Mouse (Mus musculus) midbrain, postnatal 0 days (tissue): ENCODE data around the gene Acss1. TPM values are rescaled to one million over a fixed set of nuclear protein-coding genes. Genes with fewer than 3 reads are reported as not detected.

Experiments
- ATAC-seq: fragments of 200-750 bp; cut with Nextera tagmentation; 2 replicates; pipeline ENCODE4 v1.8.0; 2017; ENCODE audit warnings: moderate number of reproducible peaks, mild to moderate bottlenecking, moderate TSS enrichment, moderate library complexity; ENCODE audit not compliant: low FRiP score
- DNase-seq: peaks from one replicate; pipeline ENCODE4 v3.0.0-alpha.2; 2015; ENCODE audit warnings: low spot score
- H3K27ac ChIP-seq: fragments of 300-500 bp; sonication (generic); 2 replicates; pipeline ENCODE4 v1.5.1; 2014; ENCODE audit warnings: low read depth, mild to moderate bottlenecking, low read length, mixed read lengths
- H3K27me3 ChIP-seq: fragments of 300-500 bp; sonication (generic); 2 replicates; pipeline ENCODE4 v1.6.1; 2014; ENCODE audit warnings: low read length, control low read depth, mixed read lengths; ENCODE audit not compliant: insufficient read depth
- H3K36me3 ChIP-seq: fragments of 300-500 bp; sonication (generic); 2 replicates; pipeline ENCODE4 v1.6.1; 2014; ENCODE audit warnings: low read length, control low read depth, mixed read lengths; ENCODE audit not compliant: insufficient read depth
- H3K4me1 ChIP-seq: fragments of 300-500 bp; sonication (generic); 2 replicates; pipeline ENCODE4 v1.6.1; 2014; ENCODE audit warnings: mild to moderate bottlenecking, control low read depth, antibody characterized with exemption, low read length, mixed read lengths; ENCODE audit not compliant: insufficient read depth
- H3K4me2 ChIP-seq: fragments of 300-500 bp; sonication (generic); 2 replicates; pipeline ENCODE4 v1.6.1; 2014; ENCODE audit warnings: low read depth, mild to moderate bottlenecking, low read length, mixed read lengths; ENCODE audit not compliant: poor library complexity, severe bottlenecking
- H3K4me3 ChIP-seq: fragments of 300-500 bp; sonication (generic); 2 replicates; pipeline ENCODE4 v1.5.1; 2014; ENCODE audit warnings: low read depth, mild to moderate bottlenecking, low read length, moderate library complexity
- H3K9ac ChIP-seq: fragments of 300-500 bp; sonication (generic); replicated peaks from 2 replicates; pipeline ENCODE4 v1.6.1; 2014; ENCODE audit warnings: mild to moderate bottlenecking, low read length, moderate library complexity, mixed read lengths; ENCODE audit not compliant: poor library complexity, severe bottlenecking
- H3K9me3 ChIP-seq: fragments of 300-500 bp; sonication (generic); 2 replicates; pipeline ENCODE4 v1.6.1; 2016; ENCODE audit warnings: low read length, control low read depth
- CTCF ChIP-seq: IDR thresholded peaks from 2 replicates; pipeline ENCODE4 v1.5.1; 2016; ENCODE audit warnings: antibody characterized with exemption, mild to moderate bottlenecking
- whole genome bisulfite sequencing: fragments of 180-500 bp; shearing (Covaris S2); extraction: QIAGEN DNeasy Blood & Tissue Kit; methylation state at CpG from one replicate; pipeline ENCODE4 v1.1.7; 2014; 5-methylcytosine and 5-hydroxymethylcytosine counted together
- polyA plus RNA-seq: library from polyadenylated mRNA; unstranded; fragments of >200 nt; fragmentation: Nextera tagmentation; extraction: Ambion mirVana; gene quantifications from 2 replicates; pipeline ENCODE4 v1.2.1, GENCODE M21; 2015
- total RNA-seq: library from RNA; depleted of rRNA; stranded (reverse); fragments of >200 nt; gene quantifications from 2 replicates; pipeline ENCODE4 v1.2.3, GENCODE M21; 2014

The Acss1 gene
- total and polyA plus RNA-seq, 2 experiments from 2014 or later = 14.5 to 22.7 TPM

DNA sequence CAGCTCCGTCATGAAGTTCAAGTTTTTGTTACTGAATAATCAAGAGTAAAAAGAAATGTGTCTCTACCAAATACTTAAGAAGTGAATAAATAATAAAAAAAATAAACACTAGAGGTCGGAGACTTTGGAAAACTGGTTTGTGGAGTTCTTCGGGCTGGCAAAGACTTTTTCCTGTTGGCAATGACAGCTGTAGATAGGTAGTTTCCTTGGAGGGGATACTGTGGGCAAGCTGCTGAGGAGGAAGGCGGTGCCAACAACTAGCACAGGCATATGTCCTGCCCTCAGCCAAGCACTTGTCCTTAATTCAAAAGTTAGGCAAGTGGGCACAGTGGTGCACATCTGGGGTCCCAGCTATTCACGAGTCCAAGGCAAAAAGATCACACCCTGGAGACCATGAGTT is 656 bp upstream of the Acss1 start:
- H3K4me2 ChIP-seq = no peak overlapping the region
- H3K9me3 ChIP-seq = no peaks in the 10 kb centered on the region
- H3K27me3 ChIP-seq = no peaks in the 10 kb centered on the region
- H3K4me3 ChIP-seq = no peak overlapping the region
- 92% methylated on average over 5 of the region's 5 CpGs for WGBS
- no peak overlapping the region for H3K9ac ChIP-seq
- DNase-seq (no peak), ATAC-seq (no peak)
- H3K4me1 ChIP-seq = peaks cover 3% of the 10 kb centered on the region; the same call in 1 of the 2 replicates
- no peaks in the 10 kb centered on the region for H3K36me3 ChIP-seq
- no peak for TF ChIP-seq CTCF
- H3K27ac ChIP-seq = no peak overlapping the region

DNA sequence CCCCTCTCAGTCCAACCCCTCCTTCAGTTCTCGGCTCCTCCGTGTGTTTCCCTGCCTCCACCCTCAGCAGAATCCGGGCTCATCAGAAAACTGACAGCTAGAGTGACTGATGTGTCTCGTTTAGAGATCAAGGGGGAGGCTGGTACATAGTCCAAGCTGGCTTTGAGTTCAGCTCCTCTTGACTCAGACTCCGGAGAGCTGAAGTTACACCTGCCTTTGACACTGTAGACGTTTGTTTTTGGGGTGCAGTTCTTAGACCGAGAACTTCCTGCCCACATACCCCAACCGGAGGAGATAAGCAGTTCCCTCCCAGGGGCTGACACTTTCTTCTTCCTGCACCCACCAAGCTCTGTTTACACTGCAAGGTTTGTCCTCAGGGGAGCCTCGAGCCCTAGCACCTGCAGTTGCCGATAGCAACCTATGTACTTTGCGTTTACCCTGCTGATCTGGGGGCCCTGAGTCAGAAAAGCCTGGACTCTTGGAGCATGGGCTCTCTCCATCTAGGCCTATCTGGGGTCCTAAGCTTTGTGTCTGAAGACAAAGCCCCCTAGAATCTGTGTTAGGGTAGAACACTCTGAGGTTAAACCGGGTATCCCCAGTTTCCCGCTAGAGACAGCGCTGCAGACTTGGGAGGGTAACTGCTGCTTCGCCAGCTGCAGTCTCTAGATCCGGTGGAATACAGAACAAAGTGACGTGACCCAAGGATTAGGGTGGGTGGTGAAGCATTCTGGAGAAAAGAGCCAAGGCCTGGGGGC is 1.1 kb downstream of the Acss1 start:
- no peaks in the 10 kb centered on the region for H3K36me3 ChIP-seq
- DNase-seq (no peak), ATAC-seq (peak; percentile 57)
- peak overlapping the region; percentile 76 for H3K27ac ChIP-seq
- WGBS = 4% methylated on average over 17 of the region's 17 CpGs
- peak overlapping the region; percentile 64 for H3K4me3 ChIP-seq
- H3K9ac ChIP-seq = peak overlapping the region; percentile 55
- peak overlapping the region; percentile 94 for H3K4me2 ChIP-seq
- H3K9me3 ChIP-seq = no peaks in the 10 kb centered on the region
- peaks cover 3% of the 10 kb centered on the region; the same call in 1 of the 2 replicates for H3K4me1 ChIP-seq
- no peak for TF ChIP-seq CTCF
- H3K27me3 ChIP-seq = no peaks in the 10 kb centered on the region

DNA sequence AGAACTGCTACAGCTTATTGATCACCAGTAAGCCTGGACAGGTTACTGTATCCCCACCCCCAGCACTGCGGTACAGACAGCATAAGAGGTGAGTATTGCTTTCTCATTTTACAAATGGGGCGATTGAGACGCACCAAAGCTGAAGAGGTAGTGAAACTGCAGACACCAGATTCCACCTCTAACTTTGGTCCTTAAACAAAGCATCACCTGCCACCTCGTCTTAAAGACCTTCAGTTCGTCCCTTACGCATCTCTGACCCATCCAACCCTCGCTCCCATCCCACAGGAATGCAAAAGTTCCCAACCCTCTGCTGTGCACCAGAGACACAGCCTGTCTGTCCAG is 1.6 kb downstream of the Acss1 start:
- peak overlapping the region; percentile 94 for H3K4me2 ChIP-seq
- peaks cover 3% of the 10 kb centered on the region; the same call in 1 of the 2 replicates for H3K4me1 ChIP-seq
- H3K27ac ChIP-seq = peak overlapping the region; percentile 76; the same call in 1 of the 2 replicates
- peak overlapping the region; percentile 55; the same call in 1 of the 2 replicates for H3K9ac ChIP-seq
- H3K9me3 ChIP-seq = no peaks in the 10 kb centered on the region
- H3K27me3 ChIP-seq = no peaks in the 10 kb centered on the region
- peak overlapping the region; percentile 64; the same call in 1 of the 2 replicates for H3K4me3 ChIP-seq
- 51% methylated on average over 7 of the region's 7 CpGs for WGBS
- no peak for ATAC-seq
- DNase-seq = no peak
- TF ChIP-seq CTCF = no peak
- H3K36me3 ChIP-seq = no peaks in the 10 kb centered on the region

DNA sequence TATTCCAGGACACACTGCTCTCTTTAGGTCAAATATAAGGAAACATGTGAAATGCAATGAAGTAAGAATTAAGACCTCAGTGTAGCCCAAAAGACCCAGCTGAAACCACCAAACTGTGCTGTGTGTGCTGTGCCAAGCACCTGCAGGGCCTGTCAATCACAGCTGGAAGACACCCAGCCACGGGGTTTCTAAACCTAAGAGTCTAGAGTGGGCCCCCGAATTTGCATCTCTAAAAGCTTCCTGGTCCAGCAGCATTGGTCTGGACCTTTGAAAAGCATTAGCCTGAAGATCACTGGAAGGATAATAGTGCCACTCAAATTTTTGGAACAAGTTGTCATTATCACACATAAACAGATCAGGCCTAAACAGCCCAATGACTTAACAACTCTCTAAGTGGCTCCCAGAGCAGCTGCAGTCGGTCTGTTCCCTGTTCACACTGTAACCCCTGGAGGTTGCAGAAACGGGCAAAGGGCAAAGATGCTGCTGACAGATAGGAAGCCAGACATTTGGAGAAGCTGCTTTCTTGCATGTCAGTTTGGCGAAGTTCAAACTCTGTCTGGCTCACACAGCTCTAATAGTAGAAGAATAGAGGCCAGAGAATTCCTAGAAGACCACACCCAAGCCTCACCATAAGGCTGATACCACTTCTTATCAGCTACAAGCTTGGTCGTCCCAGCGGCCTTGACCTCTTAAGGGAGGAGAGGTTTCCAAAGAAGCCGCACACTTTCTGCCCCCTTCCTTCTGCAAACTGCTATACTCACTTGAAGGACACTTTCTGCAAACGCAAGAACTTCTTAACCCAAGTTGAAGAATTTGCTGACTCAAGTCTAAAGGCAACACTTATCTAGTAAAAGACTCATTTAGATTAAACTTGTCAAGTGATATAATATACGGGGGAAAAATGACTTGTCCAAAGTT is 2.5 kb downstream of the Acss1 start:
- Histone ChIP-seq H3K4me1 (peaks cover 3% of the 10 kb centered on the region; the same call in 1 of the 2 replicates), H3K4me3 (no peak overlapping the region), H3K27me3 (no peaks in the 10 kb centered on the region), H3K27ac (0 out of 2 replicates have a peak overlapping the region, but pooled peaks have one; percentile 2), H3K9me3 (no peaks in the 10 kb centered on the region), H3K36me3 (no peaks in the 10 kb centered on the region), H3K4me2 (peak overlapping the region; percentile 4; the same call in 1 of the 2 replicates), H3K9ac (no peak overlapping the region)
- DNase-seq = no peak
- no peak for ATAC-seq
- TF ChIP-seq CTCF = no peak
- 51% methylated on average over 10 of the region's 10 CpGs for WGBS

DNA sequence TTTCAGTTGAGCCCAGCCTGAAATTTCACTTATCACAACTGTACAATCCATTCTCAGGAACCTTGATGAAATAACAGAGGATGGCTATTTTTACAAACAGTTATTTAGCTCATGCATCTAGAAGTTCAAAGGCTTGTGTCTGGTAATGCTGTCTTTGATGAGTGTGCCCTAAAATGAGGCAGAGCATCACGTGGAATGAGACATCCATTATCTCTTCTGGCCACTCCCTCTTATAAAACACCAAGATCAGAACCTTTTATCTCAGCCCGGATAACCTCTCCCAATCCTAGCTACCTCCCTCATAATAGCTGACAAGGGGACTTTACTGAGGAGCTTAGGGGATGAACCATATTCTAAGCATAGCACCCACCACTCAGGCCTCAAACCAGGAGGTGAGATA is 3.3 kb downstream of the Acss1 start:
- Histone ChIP-seq H3K4me1 (peaks cover 3% of the 10 kb centered on the region; the same call in 1 of the 2 replicates), H3K27me3 (no peaks in the 10 kb centered on the region), H3K27ac (no peak overlapping the region), H3K9me3 (no peaks in the 10 kb centered on the region), H3K9ac (no peak overlapping the region), H3K36me3 (no peaks in the 10 kb centered on the region), H3K4me3 (no peak overlapping the region), H3K4me2 (no peak overlapping the region)
- WGBS = 61% methylated on average over 2 of the region's 2 CpGs
- DNase-seq = no peak
- ATAC-seq = no peak
- no peak for TF ChIP-seq CTCF
